Mouse (Mus musculus) thymus, postnatal 0 days (tissue): ENCODE data around the gene Gmeb2. TPM values are rescaled to one million over a fixed set of nuclear protein-coding genes. Genes with fewer than 3 reads are reported as not detected.

ENCODE experiments used
- DNase-seq: peaks from one replicate; pipeline ENCODE4 v3.0.0-alpha.2; 2015; ENCODE audit warnings: low spot score
- polyA plus RNA-seq: library from polyadenylated mRNA; unstranded; fragments of >200 nt; fragmentation: Nextera tagmentation; extraction: Ambion mirVana; gene quantifications from 2 replicates; pipeline ENCODE4 v1.2.1, GENCODE M21; 2015

The Gmeb2 gene
- 11.8 and 14.1 TPM in 2 replicates for polyA plus RNA-seq

- DNase-seq: peak; percentile 97
Observed at GRCm38 (mm10) chr2:181287958-181288350, at the start of gene Gmeb2. Gmeb2 (minus strand) TSS chr2:181288035.

GRCm38 (mm10) chr2:181334023-181334422, 46.2 kb upstream of the Gmeb2 start:
- peak; percentile 70 for DNase-seq

GRCm38 (mm10) chr2:181332542-181332941, 44.7 kb upstream of the Gmeb2 start:
- DNase-seq: no peak

GRCm38 (mm10) chr2:181326098-181326497, 38.3 kb upstream of the Gmeb2 start:
- no peak for DNase-seq

- no peak for DNase-seq
Observed at GRCm38 (mm10) chr2:181322136-181322535, 34.3 kb upstream of the Gmeb2 start.

GRCm38 (mm10) chr2:181320103-181320499, 32.3 kb upstream of the Gmeb2 start:
- no peak for DNase-seq

GRCm38 (mm10) chr2:181319248-181320102, 31.6 kb upstream of the Gmeb2 start, which contains the start of gene Rtel1:
Rtel1 (plus strand) TSS chr2:181319739.
- peak; percentile 88 for DNase-seq

GRCm38 (mm10) chr2:181314080-181314810, 26.4 kb upstream of the Gmeb2 start, which contains the start of gene Stmn3:
Stmn3 (minus strand) TSS chr2:181314500.
- peak; percentile 3 for DNase-seq

- no peak for DNase-seq
Observed at GRCm38 (mm10) chr2:181313344-181314079, 25.7 kb upstream of the Gmeb2 start.

- DNase-seq: no peak
Observed at GRCm38 (mm10) chr2:181313006-181313343, 25.1 kb upstream of the Gmeb2 start.

GRCm38 (mm10) chr2:181312435-181312834, 24.6 kb upstream of the Gmeb2 start:
- no peak for DNase-seq

GRCm38 (mm10) chr2:181307144-181307804, 19.4 kb upstream of the Gmeb2 start:
- peak; percentile 73 for DNase-seq

- DNase-seq: no peak
Observed at GRCm38 (mm10) chr2:181304944-181305343, 17.1 kb upstream of the Gmeb2 start.

GRCm38 (mm10) chr2:181302041-181302440, 14.2 kb upstream of the Gmeb2 start:
- peak; percentile 33 for DNase-seq

GRCm38 (mm10) chr2:181290937-181291336, 3.1 kb upstream of the Gmeb2 start:
- DNase-seq: no peak

GRCm38 (mm10) chr2:181288691-181289090, 856 bp upstream of the Gmeb2 start:
- DNase-seq: no peak

GRCm38 (mm10) chr2:181287338-181287957, 387 bp downstream of the Gmeb2 start:
- peak; percentile 87 for DNase-seq

GRCm38 (mm10) chr2:181286629-181287337, 1.1 kb downstream of the Gmeb2 start:
- no peak for DNase-seq

- no peak for DNase-seq
Observed at GRCm38 (mm10) chr2:181279968-181280367, 7.9 kb downstream of the Gmeb2 start.

- DNase-seq: no peak
Observed at GRCm38 (mm10) chr2:181277866-181278265, 10.0 kb downstream of the Gmeb2 start.
